Mouse (Mus musculus) liver, embryonic 12.5 days (tissue): ENCODE results near the gene Raph1. TPM values are rescaled to one million over a fixed set of nuclear protein-coding genes. Genes with fewer than 3 reads are reported as not detected.

Source experiments
- ATAC-seq: fragments of 200-750 bp; cut with Nextera tagmentation; 2 replicates; pipeline ENCODE4 v1.8.0; 2017; ENCODE audit warnings: moderate number of reproducible peaks, mild to moderate bottlenecking, moderate library complexity
- H3K27ac ChIP-seq: fragments of 300-500 bp; sonication (generic); 2 replicates; pipeline ENCODE4 v1.5.1; 2016; ENCODE audit warnings: mild to moderate bottlenecking
- H3K27me3 ChIP-seq: fragments of 300-500 bp; sonication (generic); replicated peaks from 2 replicates; pipeline ENCODE4 v1.6.1; 2016; ENCODE audit warnings: mild to moderate bottlenecking, moderate library complexity
- H3K36me3 ChIP-seq: fragments of 300-500 bp; sonication (generic); 2 replicates; pipeline ENCODE4 v1.6.1; 2016; ENCODE audit warnings: mild to moderate bottlenecking, moderate library complexity
- H3K4me1 ChIP-seq: fragments of 300-500 bp; sonication (generic); 2 replicates; pipeline ENCODE4 v1.6.1; 2016
- H3K4me2 ChIP-seq: fragments of 300-500 bp; sonication (generic); 2 replicates; pipeline ENCODE4 v1.6.1; 2016; ENCODE audit warnings: mild to moderate bottlenecking, moderate library complexity
- H3K4me3 ChIP-seq: fragments of 300-500 bp; sonication (generic); 2 replicates; pipeline ENCODE4 v1.5.1; 2016; ENCODE audit warnings: mild to moderate bottlenecking, moderate library complexity
- H3K9ac ChIP-seq: fragments of 300-500 bp; sonication (generic); 2 replicates; pipeline ENCODE4 v1.6.1; 2016; ENCODE audit warnings: mild to moderate bottlenecking, moderate library complexity
- H3K9me3 ChIP-seq: fragments of 300-500 bp; sonication (generic); replicated peaks from 2 replicates; pipeline ENCODE4 v1.6.1; 2016; ENCODE audit warnings: mild to moderate bottlenecking, moderate library complexity
- WGBS: fragments of 180-500 bp; shearing (Covaris S2); methylation state at CpG from one replicate; pipeline ENCODE4 v1.1.7; 2016; ENCODE audit not compliant: insufficient replicate concordance; 5-methylcytosine and 5-hydroxymethylcytosine counted together
- polyA plus RNA-seq: library from polyadenylated mRNA; unstranded; fragments of >200 nt; fragmentation: Nextera tagmentation; extraction: Ambion mirVana; gene quantifications from 2 replicates; pipeline ENCODE4 v1.2.1, GENCODE M21; 2016

The Raph1 gene
- polyA plus RNA-seq, 1 experiment from 2014 or later: 51.3 TPM

- 84% methylated on average over 6 of the region's 6 CpGs for WGBS
- Histone ChIP-seq H3K9ac (no peak overlapping the region), H3K4me3 (no peak overlapping the region), H3K4me1 (no peaks in the 10 kb centered on the region), H3K36me3 (no peaks in the 10 kb centered on the region), H3K27me3 (no peaks in the 10 kb centered on the region), H3K9me3 (no peaks in the 10 kb centered on the region), H3K4me2 (no peak overlapping the region), H3K27ac (no peak overlapping the region)
- no peak for ATAC-seq
Measured at GRCm38 (mm10) chr1:60593101-60593500, 26.2 kb upstream of the Raph1 start.

- Histone ChIP-seq H3K36me3 (no peaks in the 10 kb centered on the region), H3K27me3 (no peaks in the 10 kb centered on the region), H3K27ac (no peak overlapping the region), H3K4me3 (no peak overlapping the region), H3K4me1 (no peaks in the 10 kb centered on the region), H3K4me2 (no peak overlapping the region), H3K9me3 (no peaks in the 10 kb centered on the region), H3K9ac (no peak overlapping the region)
- 49% methylated on average over 4 of the region's 4 CpGs for WGBS
- ATAC-seq: no peak
Measured at GRCm38 (mm10) chr1:60588887-60589629, 22.2 kb upstream of the Raph1 start.

- 0 out of 2 replicates have a peak, but pooled peaks cover 6% of the 10 kb centered on the region for H3K4me1 ChIP-seq
- H3K27ac ChIP-seq: no peak overlapping the region
- no peak overlapping the region for H3K4me3 ChIP-seq
- WGBS: 78% methylated on average over 8 of the region's 8 CpGs
- no peak overlapping the region for H3K9ac ChIP-seq
- H3K27me3 ChIP-seq: no peaks in the 10 kb centered on the region
- no peaks in the 10 kb centered on the region for H3K36me3 ChIP-seq
- no peaks in the 10 kb centered on the region for H3K9me3 ChIP-seq
- no peak overlapping the region for H3K4me2 ChIP-seq
- ATAC-seq: no peak
Measured at GRCm38 (mm10) chr1:60580990-60581389, 14.1 kb upstream of the Raph1 start.

GRCm38 (mm10) chr1:60579886-60580285 is 13.0 kb upstream of the Raph1 start:
- 26% methylated on average over 1 of the region's 1 CpGs for WGBS
- H3K4me2 ChIP-seq: no peak overlapping the region

GRCm38 (mm10) chr1:60572699-60573098 is 5.8 kb upstream of the Raph1 start:
- Histone ChIP-seq H3K27me3 (peaks cover 5% of the 10 kb centered on the region; the same call in 1 of the 2 replicates), H3K4me3 (no peak overlapping the region), H3K27ac (no peak overlapping the region), H3K4me1 (peaks cover 14% of the 10 kb centered on the region), H3K9me3 (no peaks in the 10 kb centered on the region), H3K4me2 (no peak overlapping the region), H3K9ac (no peak overlapping the region), H3K36me3 (no peaks in the 10 kb centered on the region)
- ATAC-seq: no peak
- 40% methylated on average over 3 of the region's 3 CpGs for WGBS

More at GRCm38 (mm10) chr1:60579886-60580285, 13.0 kb upstream of the Raph1 start:
- Histone ChIP-seq H3K4me3 (no peak overlapping the region), H3K27ac (no peak overlapping the region), H3K36me3 (no peaks in the 10 kb centered on the region), H3K27me3 (no peaks in the 10 kb centered on the region), H3K9me3 (no peaks in the 10 kb centered on the region), H3K9ac (no peak overlapping the region), H3K4me1 (0 out of 2 replicates have a peak, but pooled peaks cover 6% of the 10 kb centered on the region)
- ATAC-seq: no peak

GRCm38 (mm10) chr1:60569741-60570140 is 2.8 kb upstream of the Raph1 start:
- Histone ChIP-seq H3K4me1 (peaks cover 30% of the 10 kb centered on the region), H3K4me2 (no peak overlapping the region; the same call in 1 of the 2 replicates), H3K9me3 (no peaks in the 10 kb centered on the region), H3K27ac (no peak overlapping the region), H3K36me3 (no peaks in the 10 kb centered on the region), H3K9ac (no peak overlapping the region), H3K4me3 (no peak overlapping the region), H3K27me3 (peaks cover 32% of the 10 kb centered on the region)
- 83% methylated on average over 7 of the region's 7 CpGs for WGBS
- ATAC-seq: no peak

GRCm38 (mm10) chr1:60569210-60569609 is 2.3 kb upstream of the Raph1 start:
- Histone ChIP-seq H3K4me1 (peaks cover 30% of the 10 kb centered on the region), H3K9ac (no peak overlapping the region), H3K27me3 (peaks cover 32% of the 10 kb centered on the region), H3K4me2 (peak overlapping the region; percentile 19), H3K36me3 (no peaks in the 10 kb centered on the region), H3K4me3 (no peak overlapping the region), H3K9me3 (no peaks in the 10 kb centered on the region), H3K27ac (no peak overlapping the region)
- WGBS: 23% methylated on average over 5 of the region's 5 CpGs
- no peak for ATAC-seq

GRCm38 (mm10) chr1:60567321-60567720 is 417 bp upstream of the Raph1 start:
- H3K4me2 ChIP-seq: peak overlapping the region; percentile 88
- H3K27me3 ChIP-seq: peaks cover 32% of the 10 kb centered on the region
- 24% methylated on average over 5 of the region's 5 CpGs for WGBS
- no peaks in the 10 kb centered on the region for H3K9me3 ChIP-seq
- peak overlapping the region; percentile 74; the same call in 1 of the 2 replicates for H3K9ac ChIP-seq
- H3K27ac ChIP-seq: peak overlapping the region; percentile 75
- peaks cover 1% of the 10 kb centered on the region for H3K36me3 ChIP-seq
- ATAC-seq: no peak
- peaks cover 30% of the 10 kb centered on the region for H3K4me1 ChIP-seq
- peak overlapping the region; percentile 70 for H3K4me3 ChIP-seq

- under 1% methylated on average over 56 of the region's 56 CpGs for WGBS
- Histone ChIP-seq H3K9me3 (no peaks in the 10 kb centered on the region), H3K36me3 (peaks cover 12% of the 10 kb centered on the region), H3K4me2 (peak overlapping the region; percentile 88), H3K27ac (peak overlapping the region; percentile 77), H3K4me1 (peaks cover 30% of the 10 kb centered on the region), H3K4me3 (peak overlapping the region; percentile 70), H3K9ac (peak overlapping the region; percentile 74), H3K27me3 (peaks cover 32% of the 10 kb centered on the region)
- ATAC-seq: peak; percentile 53
Measured at GRCm38 (mm10) chr1:60565931-60566630, 823 bp downstream of the Raph1 start.

GRCm38 (mm10) chr1:60565270-60565920 is 1.5 kb downstream of the Raph1 start:
- H3K4me1 ChIP-seq: peaks cover 30% of the 10 kb centered on the region
- H3K4me3 ChIP-seq: peak overlapping the region; percentile 70
- 5% methylated on average over 13 of the region's 13 CpGs for WGBS
- peaks cover 19% of the 10 kb centered on the region for H3K36me3 ChIP-seq
- peak overlapping the region; percentile 74 for H3K9ac ChIP-seq
- no peak for ATAC-seq
- H3K27ac ChIP-seq: peak overlapping the region; percentile 77; the same call in 1 of the 2 replicates
- no peaks in the 10 kb centered on the region for H3K9me3 ChIP-seq
- H3K27me3 ChIP-seq: peaks cover 32% of the 10 kb centered on the region
- peak overlapping the region; percentile 88 for H3K4me2 ChIP-seq

GRCm38 (mm10) chr1:60564691-60565090 is 2.2 kb downstream of the Raph1 start:
- Histone ChIP-seq H3K9ac (no peak overlapping the region), H3K4me3 (peak overlapping the region; percentile 70), H3K27ac (no peak overlapping the region), H3K27me3 (peaks cover 32% of the 10 kb centered on the region), H3K36me3 (peaks cover 19% of the 10 kb centered on the region), H3K4me1 (peaks cover 29% of the 10 kb centered on the region), H3K4me2 (peak overlapping the region; percentile 88), H3K9me3 (no peaks in the 10 kb centered on the region)
- 58% methylated on average over 5 of the region's 5 CpGs for WGBS
- ATAC-seq: no peak

GRCm38 (mm10) chr1:60563021-60563420 is 3.9 kb downstream of the Raph1 start:
- Histone ChIP-seq H3K4me3 (no peak overlapping the region), H3K27me3 (peaks cover 27% of the 10 kb centered on the region), H3K9ac (no peak overlapping the region), H3K4me2 (no peak overlapping the region), H3K9me3 (no peaks in the 10 kb centered on the region), H3K36me3 (peaks cover 23% of the 10 kb centered on the region), H3K27ac (no peak overlapping the region), H3K4me1 (peaks cover 16% of the 10 kb centered on the region; the same call in 1 of the 2 replicates)
- ATAC-seq: no peak
